In genomic region chr5:43148486-43148885, GRCm38 (mm10) we compare ENCODE assay signal across 13 mouse cellular contexts.
DNase-seq lines count a peak whose midpoint lies in the region; ATAC-seq lines count a peak whose summit lies in the region.
"Had no signal": no experiment of that assay in that cellular context is flagged by ENCODE, and none has a peak within 500 bp of the region (broad histone marks: within the 10 kb centered on the region; RNA-seq: fewer than 3 reads in every experiment).

No protein-coding gene starts in this region.

- H3K36me3 ChIP-seq in midbrain, embryonic 13.5 days = no peaks in the 10 kb centered on the region
- H3K36me3 ChIP-seq: liver, embryonic 15.5 days had no signal

- no peaks in the 10 kb centered on the region for H3K9me3 ChIP-seq in midbrain, embryonic 13.5 days
- H3K9me3 ChIP-seq: liver, embryonic 15.5 days had no signal

- no peak overlapping the region for H3K4me3 ChIP-seq in midbrain, embryonic 13.5 days (replicated peaks)
- H3K4me3 ChIP-seq: gastrocnemius, adult 2 months; liver, embryonic 15.5 days had no signal

- 83% methylated on average over 9 of the region's 9 CpGs for WGBS in midbrain, embryonic 13.5 days

- no peak for ATAC-seq in midbrain, embryonic 13.5 days
- ATAC-seq: activated CD4-positive, CD25-positive, alpha-beta regulatory T cell, adult 4 months; midbrain, embryonic 16.5 days had no signal

- H3K27ac ChIP-seq in midbrain, embryonic 13.5 days = no peak overlapping the region
- H3K27ac ChIP-seq: gastrocnemius, adult 2 months; liver, embryonic 15.5 days had no signal

- no peak overlapping the region for H3K9ac ChIP-seq in midbrain, embryonic 13.5 days (replicated peaks)
- H3K9ac ChIP-seq: liver, embryonic 15.5 days had no signal

- no peaks in the 10 kb centered on the region for H3K27me3 ChIP-seq in midbrain, embryonic 13.5 days
- H3K27me3 ChIP-seq: liver, embryonic 15.5 days had no signal

- peaks cover 5% of the 10 kb centered on the region for H3K4me1 ChIP-seq in midbrain, embryonic 13.5 days (replicated peaks)
- H3K4me1 ChIP-seq: liver, embryonic 15.5 days had no signal

- no peak overlapping the region for H3K4me2 ChIP-seq in midbrain, embryonic 13.5 days (replicated peaks)
- H3K4me2 ChIP-seq: liver, embryonic 15.5 days had no signal

- intact Hi-C loops in left cerebral cortex, postnatal 4 days (cut with DNase I) = no loop called here
- intact Hi-C loops in left cerebral cortex, postnatal 10 days (cut with DNase I) = no loop called here

- DNase-seq in cerebellum, postnatal 10 days = peak; percentile 70 to 74
- DNase-seq in cerebellum, adult 8-10 months = no peak
- peak; percentile 50 for DNase-seq in left cerebral cortex, postnatal 4 days
- no peak for DNase-seq in left cerebral cortex, postnatal 10 days (ENCODE audit: extremely low spot score in 1 of 2, low spot score in 2 of 2)
- peak; percentile 24 for DNase-seq in forelimb bud, embryonic 11.5 days (ENCODE audit: low read depth, low spot score)
- peak; percentile 3 for DNase-seq in skeletal muscle tissue, adult 2 months (ENCODE audit: low read depth, low spot score)
- no peak for DNase-seq in B cell, adult 2 months
- DNase-seq: gastrocnemius, adult 2 months; thymus, adult 2 months had no signal

Comparison
In these comparisons a context has a peak if more than half of its experiments do, and no peak if none do; other contexts are left out.
1. DNase-seq: peak in cerebellum, postnatal 10 days (2 of 2), left cerebral cortex, postnatal 4 days (single experiment), forelimb bud, embryonic 11.5 days (single experiment) and skeletal muscle tissue, adult 2 months (single experiment); none in cerebellum, adult 8-10 months (single experiment), left cerebral cortex, postnatal 10 days (0 of 2) and B cell, adult 2 months (0 of 2).